Mouse (Mus musculus): ENCODE data around the gene Nr1d2. TPM values are rescaled to one million over a fixed set of nuclear protein-coding genes. Genes with fewer than 3 reads are reported as not detected.
"Not testable (repeated sequence)": the region's sequence is repeated elsewhere in the genome, so short reads cannot be mapped to it uniquely, and the experiment has no call there.

Gene Nr1d2
- polyA plus RNA-seq, 1 experiment, result 7.8 TPM

DNA sequence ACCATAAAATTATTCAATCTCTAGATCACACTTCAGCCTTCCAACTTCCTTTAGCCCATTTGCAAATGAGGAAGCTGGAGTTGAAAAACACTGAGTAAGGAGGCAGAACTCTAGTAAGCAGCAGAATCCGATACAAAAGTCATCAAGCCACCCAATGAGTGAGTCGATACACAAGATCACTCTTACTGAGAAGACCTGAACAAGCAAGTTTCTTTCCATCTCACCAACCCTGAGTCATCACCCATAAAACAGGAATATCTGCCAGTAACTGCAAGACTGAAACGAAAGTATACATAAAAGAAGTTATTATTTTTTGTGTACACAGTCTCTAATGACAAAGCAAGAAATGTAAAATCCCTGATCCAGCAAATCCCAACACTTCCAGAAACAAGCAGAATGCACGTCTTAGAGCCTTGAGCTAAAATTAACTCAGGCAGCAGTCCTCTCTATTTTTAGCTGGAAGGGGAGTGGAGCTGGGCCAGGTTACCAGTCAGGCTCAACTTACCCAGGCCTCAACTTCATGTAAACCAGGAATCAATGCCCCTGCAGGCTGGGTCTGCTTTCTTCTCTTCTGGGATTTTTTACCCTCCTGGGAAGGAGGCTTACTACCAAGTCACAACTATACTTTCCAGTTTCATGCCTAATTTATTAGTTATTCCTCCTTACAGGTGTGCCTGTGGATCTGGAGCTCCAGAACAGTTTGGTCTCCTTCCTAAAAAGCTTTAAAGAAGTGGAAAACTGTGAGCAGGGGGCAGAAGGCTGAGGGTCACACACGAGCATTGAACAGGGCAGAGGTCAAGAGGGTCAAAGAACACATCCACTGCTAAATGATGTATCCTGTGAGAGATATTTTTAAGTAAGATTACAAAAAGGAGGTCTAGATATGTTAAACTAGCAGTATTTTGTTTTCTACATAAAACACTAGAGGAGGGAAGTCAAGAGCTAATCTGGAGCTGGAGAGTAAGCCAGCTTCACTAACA, 4.7 kb downstream of the Nr1d2 start:
- no peaks in the 10 kb centered on the region for H3K27me3 ChIP-seq (ENCODE audit: control insufficient read depth, insufficient read depth, insufficient read length)
- no peak overlapping the region for H3K4me3 ChIP-seq
- TF ChIP-seq TCF12 (IDR thresholded peaks at IDR 0.05; ENCODE audit: insufficient read depth, poor library complexity, severe bottlenecking), result no peak
- TF ChIP-seq SRF (IDR thresholded peaks at IDR 0.05; ENCODE audit: control insufficient read depth, insufficient read length, low read depth), result no peak
- no peak for TF ChIP-seq REST (IDR thresholded peaks at IDR 0.05; ENCODE audit: insufficient read depth, insufficient read length)
- no peak for TF ChIP-seq CEBPB (IDR thresholded peaks at IDR 0.05; ENCODE audit: insufficient read depth, poor library complexity, severe bottlenecking)
- no peaks in the 10 kb centered on the region for H3K36me3 ChIP-seq (ENCODE audit: control insufficient read depth, insufficient read depth)
- peaks cover 59% of the 10 kb centered on the region for H3K79me2 ChIP-seq (ENCODE audit: control insufficient read depth, insufficient read depth)
- no peak overlapping the region for H3ac ChIP-seq (ENCODE audit: control insufficient read depth, insufficient read length)
- H3K4me2 ChIP-seq (ENCODE audit: low read depth), result peak overlapping the region; percentile 79

DNA sequence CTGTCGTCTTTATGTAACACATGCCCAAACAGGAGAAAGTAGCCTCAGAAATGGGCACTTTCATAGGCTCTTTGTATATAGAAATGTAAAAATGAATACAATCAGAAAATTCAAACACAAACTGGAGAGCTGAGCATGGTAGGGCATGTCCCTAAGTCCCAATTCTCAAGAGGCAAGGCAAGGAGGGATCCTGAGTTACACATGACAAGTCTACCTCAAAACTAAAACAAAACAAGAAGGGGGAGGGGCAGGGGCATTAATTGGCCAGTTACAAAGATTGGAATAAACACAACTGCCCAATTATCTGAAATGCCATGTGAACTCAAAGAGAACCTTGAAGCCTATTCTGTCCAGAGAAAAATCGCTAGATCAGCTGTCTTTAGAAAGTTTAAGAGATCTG, 5.9 kb downstream of the Nr1d2 start:
- no peaks in the 10 kb centered on the region for H3K27me3 ChIP-seq (ENCODE audit: control insufficient read depth, insufficient read depth, insufficient read length)
- H3K36me3 ChIP-seq (ENCODE audit: control insufficient read depth, insufficient read depth), result no peaks in the 10 kb centered on the region
- H3ac ChIP-seq (ENCODE audit: control insufficient read depth, insufficient read length), result no peak overlapping the region
- no peak overlapping the region for H3K4me3 ChIP-seq
- H3K4me2 ChIP-seq (ENCODE audit: low read depth), result no peak overlapping the region
- H3K79me2 ChIP-seq (ENCODE audit: control insufficient read depth, insufficient read depth), result peaks cover 64% of the 10 kb centered on the region
- TF ChIP-seq MAX (IDR thresholded peaks at IDR 0.05; ENCODE audit: low read depth) (no peak), MYOD1 (IDR thresholded peaks at IDR 0.05; ENCODE audit: control insufficient read depth in 1 of 3, insufficient read length in 2 of 3, low read depth in 2 of 3) (no peak), POLR2A (IDR thresholded peaks at IDR 0.05; ENCODE audit: insufficient read length, low read depth) (no peak), USF1 (IDR thresholded peaks at IDR 0.05; ENCODE audit: low read depth) (no peak), POLR2AphosphoS2 (IDR thresholded peaks at IDR 0.05; ENCODE audit: insufficient read length, low read depth) (no peak), TCF12 (IDR thresholded peaks at IDR 0.05; ENCODE audit: insufficient read depth, poor library complexity, severe bottlenecking) (no peak), SRF (IDR thresholded peaks at IDR 0.05; ENCODE audit: control insufficient read depth, insufficient read length, low read depth) (no peak), TCF3 (IDR thresholded peaks at IDR 0.05; ENCODE audit: insufficient read length, low read depth) (no peak), CEBPB (IDR thresholded peaks at IDR 0.05; ENCODE audit: insufficient read depth, poor library complexity, severe bottlenecking) (no peak), REST (IDR thresholded peaks at IDR 0.05; ENCODE audit: insufficient read depth, insufficient read length) (no peak), E2F4 (IDR thresholded peaks at IDR 0.05; ENCODE audit: insufficient read depth) (no peak), MYOG (IDR thresholded peaks at IDR 0.05; ENCODE audit: control insufficient read depth in 1 of 3, insufficient read depth in 1 of 3, insufficient read length in 2 of 3, low read depth in 2 of 3) (no peak)

DNA sequence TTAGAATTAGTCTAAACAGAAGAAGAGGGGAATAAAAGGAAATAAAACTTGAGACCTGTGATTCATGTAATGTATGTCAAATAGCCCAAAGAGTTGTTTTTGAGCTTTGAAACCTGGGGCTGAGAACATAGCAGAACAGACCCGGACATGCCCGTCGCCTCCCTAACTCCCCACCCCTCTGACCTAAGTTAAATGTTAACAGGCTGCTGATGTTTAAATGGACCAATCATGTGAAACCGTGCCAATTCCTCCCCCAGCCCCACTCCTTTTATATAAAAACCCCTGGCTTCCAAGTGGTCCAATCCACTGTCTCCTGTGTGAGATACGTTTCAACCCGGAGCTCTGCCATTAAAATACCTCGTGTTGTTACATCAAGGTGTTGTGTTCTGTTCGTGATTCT, 7.1 kb downstream of the Nr1d2 start:
- not testable (repeated sequence) for H3ac ChIP-seq (ENCODE audit: control insufficient read depth, insufficient read length)

DNA sequence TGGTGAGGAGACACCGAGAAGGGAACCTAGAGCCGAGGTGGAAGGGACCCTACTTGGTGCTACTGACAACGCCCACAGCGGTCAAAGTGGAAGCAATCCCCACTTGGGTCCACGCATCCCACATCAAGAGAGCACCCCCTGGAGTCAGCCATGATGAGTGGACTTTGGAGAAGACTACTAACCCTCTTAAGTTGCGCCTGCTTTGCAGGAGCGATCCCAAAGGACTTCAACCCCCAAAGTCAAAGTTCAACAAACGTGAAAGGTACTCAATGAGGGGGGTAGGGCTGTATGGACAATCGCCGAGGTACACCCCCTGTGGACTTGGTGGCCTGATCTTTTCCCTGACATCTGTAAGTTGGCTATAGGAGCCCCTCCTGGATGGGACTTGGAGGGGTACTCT, 9.2 kb downstream of the Nr1d2 start:
- H3K27me3 ChIP-seq (ENCODE audit: control insufficient read depth, insufficient read depth, insufficient read length); H3ac ChIP-seq (ENCODE audit: control insufficient read depth, insufficient read length); H3K36me3 ChIP-seq (ENCODE audit: control insufficient read depth, insufficient read depth); H3K4me2 ChIP-seq (ENCODE audit: low read depth); H3K4me3 ChIP-seq: not testable (repeated sequence)
- H3K79me2 ChIP-seq (ENCODE audit: control insufficient read depth, insufficient read depth), result peaks cover 39% of the 10 kb centered on the region

More for the DNA sequence above, 7.1 kb downstream of the Nr1d2 start:
- not testable (repeated sequence) for H3K4me2 ChIP-seq (ENCODE audit: low read depth); H3K4me3 ChIP-seq; H3K36me3 ChIP-seq (ENCODE audit: control insufficient read depth, insufficient read depth); H3K27me3 ChIP-seq (ENCODE audit: control insufficient read depth, insufficient read depth, insufficient read length)
- peaks cover 52% of the 10 kb centered on the region for H3K79me2 ChIP-seq (ENCODE audit: control insufficient read depth, insufficient read depth)

DNA sequence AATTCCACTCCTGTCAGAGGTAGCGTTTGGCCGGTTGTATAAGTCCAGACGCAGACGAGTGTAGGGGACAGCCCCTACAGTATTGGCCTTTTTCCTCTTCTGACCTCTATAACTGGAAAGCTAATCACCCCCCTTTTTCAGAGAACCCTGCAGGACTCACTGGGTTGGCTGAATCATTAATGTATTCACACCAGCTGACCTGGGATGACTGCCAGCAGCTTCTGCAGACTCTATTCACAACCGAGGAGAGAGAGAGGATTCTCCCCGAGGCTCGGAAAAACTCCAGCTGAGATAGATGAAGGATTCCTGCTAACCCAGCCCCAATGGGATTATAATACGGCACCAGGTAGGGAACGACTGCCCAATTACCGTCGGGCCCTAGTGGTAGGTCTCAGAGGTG, 12.7 kb downstream of the Nr1d2 start:
- H3K36me3 ChIP-seq (ENCODE audit: control insufficient read depth, insufficient read depth); H3K4me3 ChIP-seq; H3K4me2 ChIP-seq (ENCODE audit: low read depth); H3K27me3 ChIP-seq (ENCODE audit: control insufficient read depth, insufficient read depth, insufficient read length); H3ac ChIP-seq (ENCODE audit: control insufficient read depth, insufficient read length): not testable (repeated sequence)
- peaks cover 15% of the 10 kb centered on the region for H3K79me2 ChIP-seq (ENCODE audit: control insufficient read depth, insufficient read depth)

DNA sequence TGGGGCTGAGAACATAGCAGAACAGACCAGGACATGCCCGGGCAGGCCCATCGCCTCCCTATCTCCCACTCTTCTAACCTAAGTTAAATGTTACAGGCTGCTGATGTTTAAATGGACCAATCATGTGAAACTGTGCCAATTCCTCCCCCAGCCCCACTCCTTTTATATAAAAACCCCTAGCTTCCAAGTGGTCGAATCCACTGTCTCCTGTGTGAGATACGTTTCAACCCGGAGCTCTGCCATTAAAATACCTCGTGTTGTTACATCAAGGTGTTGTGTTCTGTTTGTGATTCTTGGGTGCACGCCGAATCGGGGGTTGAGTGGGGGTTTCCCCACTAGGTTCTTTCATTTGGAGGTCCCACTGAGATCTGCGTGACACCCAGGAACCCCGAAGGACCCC, 13.5 kb downstream of the Nr1d2 start:
- not testable (repeated sequence) for H3K27me3 ChIP-seq (ENCODE audit: control insufficient read depth, insufficient read depth, insufficient read length); H3ac ChIP-seq (ENCODE audit: control insufficient read depth, insufficient read length); H3K4me3 ChIP-seq; H3K4me2 ChIP-seq (ENCODE audit: low read depth); H3K36me3 ChIP-seq (ENCODE audit: control insufficient read depth, insufficient read depth)
- H3K79me2 ChIP-seq (ENCODE audit: control insufficient read depth, insufficient read depth), result peaks cover 15% of the 10 kb centered on the region

All from myocyte (in vitro differentiated cells).